Mouse (Mus musculus) gastrocnemius, postnatal 14 days (tissue): Measurements from ENCODE around the gene Dyrk1a. TPM values are rescaled to one million over a fixed set of nuclear protein-coding genes. Genes with fewer than 3 reads are reported as not detected.

Experiments used
- DNase-seq: peaks from one replicate; pipeline ENCODE4 v3.0.0; 2021; ENCODE audit warnings: mixed read lengths
- intact Hi-C: fragments of 180-260 bp; cut with DNase I; formaldehyde crosslinking; loops from one replicate; pipeline ENCODE4 v1.15.1; 2025; ENCODE audit warnings: low total_unique reads
- total RNA-seq, 2 experiments: library from RNA; stranded (reverse); gene quantifications; 2 replicates each; pipeline ENCODE4 v1.2.3; 2021

The Dyrk1a gene
- total RNA-seq, 2 experiments from 2014 or later = 60.6 to 66.2 TPM

DNA sequence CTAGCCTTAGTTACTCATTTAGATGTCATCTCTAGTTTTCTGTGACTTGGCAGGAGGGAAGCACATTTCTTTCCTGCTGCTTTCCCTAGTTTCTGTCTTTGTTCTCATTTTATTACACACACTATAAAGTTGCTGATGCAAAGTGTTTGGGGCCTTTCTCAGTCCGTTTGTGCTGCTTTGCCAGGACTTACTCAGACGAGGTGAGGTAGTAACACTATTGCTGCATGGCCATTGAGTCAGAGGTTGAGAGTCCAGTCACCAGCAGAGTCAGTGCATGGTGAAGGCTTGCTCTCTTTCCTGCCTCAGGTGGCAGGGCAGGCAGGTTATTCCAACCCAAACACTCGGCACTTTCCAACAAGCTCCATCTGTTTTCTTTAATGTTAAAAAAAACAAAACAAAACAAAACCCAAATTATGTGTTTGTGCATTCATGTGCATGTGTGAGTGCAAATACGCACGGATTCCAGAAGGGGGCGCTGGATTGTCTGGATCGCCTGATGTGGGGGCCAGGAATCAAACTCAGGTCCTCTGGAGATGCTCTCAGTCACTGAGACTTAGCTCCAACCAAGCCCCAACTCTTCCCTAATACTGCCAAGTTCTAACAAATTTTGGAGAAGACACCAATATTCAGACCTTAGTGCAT is 16.7 kb downstream of the Dyrk1a start:
- no peak for DNase-seq
- intact Hi-C loops = no loop called here

DNA sequence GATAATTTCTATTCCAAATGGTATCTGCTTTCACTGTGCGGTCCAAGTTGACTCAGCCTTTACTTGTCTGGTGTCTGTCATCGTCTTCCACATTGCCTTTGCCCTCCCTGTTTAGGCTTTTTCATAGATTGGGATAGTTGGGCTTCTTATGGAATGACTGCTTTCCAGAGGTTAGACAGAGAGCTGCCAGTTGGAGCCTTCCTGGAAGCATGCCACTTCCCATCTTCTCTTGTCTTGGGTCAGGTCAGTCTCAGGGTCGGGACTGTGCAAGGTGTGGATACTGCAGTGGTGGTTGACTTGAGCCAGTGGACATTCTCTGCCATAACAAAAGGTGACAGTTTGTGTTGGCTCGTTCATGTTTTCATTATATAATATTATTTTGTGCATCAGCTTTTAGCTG is 17.7 kb downstream of the Dyrk1a start:
- intact Hi-C loops = no loop called here
- DNase-seq = no peak

GRCm38 (mm10) chr16:94588171-94588570 is 18.4 kb downstream of the Dyrk1a start:
- intact Hi-C loops = no loop called here
- DNase-seq = no peak

- intact Hi-C loops = no loop called here
- DNase-seq = no peak
Observed at GRCm38 (mm10) chr16:94588974-94589373, 19.2 kb downstream of the Dyrk1a start.

DNA sequence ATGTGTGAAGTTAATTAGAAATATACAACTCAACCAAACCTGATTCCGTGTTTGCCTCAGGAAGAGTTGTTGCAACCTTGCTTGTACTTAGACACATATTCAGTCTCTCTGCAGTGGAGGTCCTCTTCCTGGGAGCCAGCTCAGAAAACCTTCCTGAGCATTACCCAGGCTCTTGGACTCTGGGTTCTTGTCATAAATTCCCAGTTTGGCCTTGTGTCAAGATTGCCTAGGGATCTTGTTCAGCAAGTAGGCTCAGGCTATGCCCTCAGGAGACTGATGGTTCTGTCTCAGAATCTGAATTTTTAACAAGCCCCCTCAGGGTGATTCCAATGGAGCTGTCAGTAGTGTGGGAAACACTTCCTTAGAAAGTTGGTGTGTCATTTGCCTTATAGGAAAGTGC is 19.8 kb downstream of the Dyrk1a start:
- DNase-seq = no peak
- intact Hi-C loops = no loop called here

- intact Hi-C loops = no loop called here
- no peak for DNase-seq
Observed at GRCm38 (mm10) chr16:94590214-94590613, 20.4 kb downstream of the Dyrk1a start.

DNA sequence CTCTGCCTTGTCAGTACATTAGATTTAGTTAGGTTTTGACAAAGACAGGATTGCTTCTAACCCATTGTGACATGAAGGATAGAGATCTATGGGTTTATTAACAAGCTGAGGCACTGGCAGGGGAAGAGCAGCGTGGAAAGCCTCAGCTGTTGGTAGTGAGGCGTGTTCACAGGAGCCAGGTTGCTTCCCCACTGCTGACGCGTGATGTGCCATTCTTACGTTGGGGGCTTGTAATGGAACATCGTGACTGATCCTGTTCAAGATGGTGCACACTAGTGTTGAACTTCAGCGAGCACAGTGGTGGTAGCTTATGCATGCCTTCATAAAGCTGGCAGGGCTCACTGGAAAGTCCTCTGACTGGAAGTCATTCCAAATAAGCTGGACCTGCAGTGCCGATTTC is 21.2 kb downstream of the Dyrk1a start:
- intact Hi-C loops = no loop called here

DNA sequence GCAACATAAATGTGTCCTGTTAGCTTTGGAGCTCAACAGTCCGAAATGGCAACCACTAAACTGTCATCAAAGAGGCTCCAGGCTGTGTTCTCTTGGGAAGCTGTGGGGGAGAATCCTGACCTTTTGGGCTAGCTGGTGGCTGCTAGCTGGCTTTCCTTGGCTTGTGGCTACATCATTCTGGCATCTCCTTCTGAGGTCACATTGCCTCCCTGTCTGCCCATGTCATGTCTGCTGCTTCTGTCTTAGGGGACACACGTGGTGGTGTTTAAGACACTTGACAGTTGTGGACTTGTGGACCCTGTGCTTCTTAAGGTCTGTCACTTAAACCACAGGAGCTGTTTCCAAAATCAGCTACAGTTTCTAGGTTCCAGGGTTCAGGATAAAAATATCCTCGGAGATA is 21.7 kb downstream of the Dyrk1a start:
- no peak for DNase-seq
- intact Hi-C loops = no loop called here

More for the DNA sequence above, 21.2 kb downstream of the Dyrk1a start:
- DNase-seq = no peak

DNA sequence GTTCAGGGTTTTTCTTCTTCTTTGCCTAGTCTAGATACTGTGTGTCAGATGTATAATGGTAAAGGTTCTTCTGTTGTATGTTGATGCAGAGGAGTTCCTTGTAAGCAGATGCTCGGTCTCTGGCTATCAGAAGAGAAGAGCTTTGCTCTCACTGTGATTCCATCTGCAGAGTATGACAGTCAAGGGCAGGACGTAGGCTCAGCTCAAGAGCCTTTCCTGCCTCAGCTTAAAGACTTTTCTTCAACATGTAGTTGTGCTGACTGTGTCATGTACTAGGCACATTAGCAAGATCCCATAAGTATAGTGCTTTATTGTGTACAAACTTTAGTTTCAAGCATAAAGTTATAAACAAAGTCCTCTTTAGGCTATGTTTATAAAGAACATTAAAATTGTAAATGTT is 26.8 kb downstream of the Dyrk1a start:
- no peak for DNase-seq
- intact Hi-C loops = no loop called here

GRCm38 (mm10) chr16:94597640-94598039 is 27.8 kb downstream of the Dyrk1a start:
- intact Hi-C loops = no loop called here
- no peak for DNase-seq

DNA sequence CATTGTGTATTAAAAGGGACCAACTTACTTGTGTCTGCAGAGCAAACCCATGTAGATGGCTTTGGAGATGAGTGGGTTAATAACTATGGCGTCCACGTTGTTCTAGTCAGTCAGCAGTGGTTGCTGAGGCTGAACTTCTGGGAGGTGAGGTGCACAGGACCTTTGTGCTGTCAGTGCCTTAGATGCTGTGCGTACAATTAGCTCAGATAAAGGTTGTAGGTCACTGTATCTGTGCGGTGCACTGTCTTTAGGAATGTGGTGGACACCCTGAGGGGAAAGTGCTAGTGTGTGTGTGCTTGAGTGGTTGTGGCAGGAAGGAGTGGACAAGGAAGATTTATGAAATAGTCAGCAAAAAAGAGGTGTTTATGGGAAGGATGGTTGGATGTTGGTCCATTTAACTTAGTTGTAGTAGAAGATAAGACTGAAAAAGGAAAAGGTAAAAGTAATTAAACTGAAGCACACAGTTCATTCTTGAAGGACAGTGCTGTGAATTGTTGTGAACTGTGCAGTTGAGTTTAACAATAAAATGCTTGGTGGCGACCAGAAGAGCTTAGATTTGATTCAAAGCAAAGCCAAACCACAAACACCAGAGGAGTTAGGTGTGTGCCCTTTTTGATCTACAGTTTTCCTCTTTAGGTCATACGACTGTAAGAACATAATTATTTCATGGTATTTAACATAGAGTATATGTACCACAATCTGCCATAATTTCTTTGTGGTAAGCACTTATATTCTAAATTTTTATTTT is 30.3 kb downstream of the Dyrk1a start:
- DNase-seq = no peak
- intact Hi-C loops = no loop called here

DNA sequence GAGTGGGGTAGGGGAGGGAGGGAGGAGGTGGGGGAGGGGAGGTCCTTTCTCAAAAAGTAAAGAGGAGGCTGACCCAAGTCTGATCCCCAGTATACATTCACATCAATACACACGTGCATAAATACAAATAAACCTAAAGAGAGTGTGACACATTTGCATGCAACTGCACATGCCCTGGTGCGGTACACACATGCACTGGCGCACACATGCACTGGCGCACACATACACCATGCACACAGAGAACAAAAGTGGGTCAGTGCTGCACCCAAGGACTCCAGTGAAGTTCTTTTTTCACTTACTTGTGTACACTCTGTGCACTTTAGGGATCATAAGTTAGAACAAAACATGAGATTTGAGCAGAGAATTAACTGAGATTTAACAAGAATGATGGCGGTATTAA is 31.3 kb downstream of the Dyrk1a start:
- intact Hi-C loops = no loop called here

DNA sequence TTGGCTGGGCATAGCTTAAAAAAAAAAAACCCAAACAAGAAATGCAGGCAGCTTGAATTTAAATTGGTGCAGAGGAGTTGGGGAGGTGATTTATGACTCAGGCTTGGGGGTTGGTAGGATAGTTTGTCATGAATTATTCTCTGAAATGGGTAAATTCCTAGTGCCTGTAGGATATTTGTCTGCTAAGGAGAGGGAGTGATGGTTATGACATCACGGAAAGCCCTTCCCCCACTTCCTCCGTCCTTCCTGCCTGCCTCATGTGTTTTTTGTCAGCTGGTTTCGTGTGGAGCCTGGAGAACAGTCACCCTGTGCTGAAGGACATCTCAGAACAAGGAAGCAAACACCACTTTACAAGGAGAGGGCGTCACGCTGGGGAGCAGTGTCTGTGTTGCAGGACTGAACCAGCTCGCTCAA is 31.7 kb downstream of the Dyrk1a start:
- peak; percentile 25 for DNase-seq
- intact Hi-C loops = no loop called here

More for the DNA sequence above, 31.3 kb downstream of the Dyrk1a start:
- DNase-seq = no peak

DNA sequence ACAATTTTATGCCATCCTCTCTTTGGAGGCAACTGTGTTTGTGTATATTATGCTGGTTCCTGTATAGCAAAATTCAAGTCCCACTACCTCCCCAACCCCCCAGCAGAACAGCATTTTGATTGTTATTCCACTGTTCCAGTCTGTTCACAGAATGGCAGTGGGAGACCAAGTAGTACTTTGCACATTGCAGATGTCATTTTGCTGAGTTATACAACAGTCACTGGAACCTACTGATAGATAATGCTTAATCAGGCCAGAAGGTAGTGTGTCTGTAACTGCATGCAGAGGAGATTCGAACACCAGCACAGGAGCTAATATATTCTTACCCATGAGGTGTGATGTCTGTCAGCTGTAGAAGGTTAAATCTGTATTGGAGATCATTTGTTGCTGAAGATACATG is 32.4 kb downstream of the Dyrk1a start:
- DNase-seq = no peak
- intact Hi-C loops = no loop called here

GRCm38 (mm10) chr16:94602730-94603129 is 32.9 kb downstream of the Dyrk1a start:
- no peak for DNase-seq
- intact Hi-C loops = no loop called here

GRCm38 (mm10) chr16:94606169-94606568 is 36.4 kb downstream of the Dyrk1a start:
- no peak for DNase-seq
- intact Hi-C loops = no loop called here

DNA sequence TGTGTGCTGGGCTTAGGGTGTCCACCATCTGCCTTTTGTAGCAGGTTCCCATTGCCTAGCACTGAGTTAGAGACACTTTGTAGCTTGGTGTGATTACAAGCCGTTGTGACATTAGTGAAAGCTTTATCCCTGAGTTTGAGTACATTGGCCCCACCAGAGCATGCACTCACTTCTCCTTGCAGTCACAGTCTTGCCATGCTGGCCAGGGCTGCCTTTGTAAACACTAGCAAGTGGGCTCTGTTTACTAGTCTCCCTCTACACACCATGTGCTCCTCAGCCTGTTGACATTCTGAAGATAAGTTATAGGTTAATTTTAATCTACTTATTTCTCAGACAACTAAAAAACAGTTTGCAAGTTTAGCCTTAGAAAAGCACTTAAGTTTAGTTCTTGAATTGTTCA is 37.7 kb downstream of the Dyrk1a start:
- intact Hi-C loops = no loop called here
- no peak for DNase-seq

DNA sequence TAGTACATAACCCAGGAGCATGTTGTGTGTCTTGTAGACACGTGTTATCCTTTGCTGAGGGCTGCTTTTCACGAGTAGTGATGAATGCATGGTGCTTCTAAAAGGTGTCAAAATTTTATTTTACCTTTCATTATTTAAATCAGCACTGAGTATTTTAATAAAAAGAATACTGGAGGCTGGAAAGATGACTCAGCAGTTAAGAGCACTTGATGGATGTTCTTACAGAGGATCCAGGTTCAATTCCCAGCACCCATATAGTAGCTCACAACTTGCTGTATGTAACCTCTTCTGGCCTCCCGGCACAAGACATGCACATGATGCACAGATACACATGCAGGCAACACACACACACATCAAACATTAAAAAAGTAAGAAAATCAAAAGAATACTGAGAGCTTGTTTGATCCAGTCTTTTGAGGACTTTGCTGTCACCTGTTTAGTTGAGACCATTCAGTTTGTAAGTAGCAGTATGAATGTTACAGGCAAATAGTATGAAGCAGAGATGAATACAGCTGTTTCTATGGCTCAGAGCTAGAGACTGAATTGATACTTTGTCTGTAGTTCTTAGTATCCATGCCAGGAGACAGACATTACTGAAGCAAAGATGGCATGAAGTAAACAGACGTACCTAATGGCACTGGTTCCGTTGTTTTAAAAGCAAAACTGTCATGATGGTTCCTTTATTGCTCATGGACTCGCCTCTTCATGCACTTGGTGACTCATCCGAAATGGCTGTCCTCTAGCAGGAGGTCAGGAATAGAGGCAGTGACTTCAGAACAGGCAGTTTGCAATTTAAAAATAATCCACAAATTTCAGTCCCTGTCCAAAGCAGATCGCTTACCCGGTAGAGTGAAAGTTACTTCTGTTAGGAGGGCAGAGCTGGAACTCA is 39.1 kb downstream of the Dyrk1a start:
- intact Hi-C loops = no loop called here
- no peak for DNase-seq

- DNase-seq = no peak
- intact Hi-C loops = loop anchor here (10.0 kb wide), 1 partner anchor 98 kb away; no protein-coding TSS in a partner anchor
Observed at GRCm38 (mm10) chr16:94612573-94612972, 42.8 kb downstream of the Dyrk1a start.

DNA sequence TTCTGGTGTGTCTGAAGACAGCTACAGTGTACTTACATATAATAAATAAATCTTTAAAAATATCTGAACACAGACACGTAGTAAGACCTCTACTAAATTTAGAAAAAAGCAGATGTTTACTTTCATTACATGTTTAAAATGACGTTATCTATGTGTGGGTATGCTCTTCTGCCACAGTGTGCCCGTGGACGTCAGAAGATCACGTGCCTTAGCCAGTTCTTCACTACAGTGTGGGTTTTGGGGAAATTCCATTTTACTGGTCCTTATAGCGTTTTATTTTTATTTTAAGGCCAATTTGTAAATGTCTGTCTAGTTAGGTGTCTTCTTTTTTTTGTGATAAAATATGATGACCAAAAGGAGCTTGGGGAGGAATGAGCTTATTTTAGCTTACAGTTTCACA is 47.4 kb downstream of the Dyrk1a start:
- intact Hi-C loops = loop anchor here (5.0 to 10.0 kb wide), 2 partner anchors 35 to 102 kb away; no protein-coding TSS in a partner anchor
- no peak for DNase-seq
